Mouse (Mus musculus) intestine, embryonic 14.5 days (tissue): ENCODE data around the gene Fntb. TPM values are rescaled to one million over a fixed set of nuclear protein-coding genes. Genes with fewer than 3 reads are reported as not detected.

Source experiments
- ATAC-seq: fragments of 200-750 bp; cut with Nextera tagmentation; replicated peaks from 2 replicates; pipeline ENCODE4 v1.8.0; 2017; ENCODE audit warnings: low read depth, moderate number of reproducible peaks, moderate TSS enrichment, moderate library complexity; ENCODE audit not compliant: low FRiP score, low TSS enrichment
- DNase-seq: peaks from one replicate; pipeline ENCODE4 v3.0.0-alpha.2; 2018; ENCODE audit warnings: low spot score
- H3K27ac ChIP-seq: fragments of 300-500 bp; sonication (generic); 2 replicates; pipeline ENCODE4 v1.5.1; 2014; ENCODE audit warnings: low read depth, mild to moderate bottlenecking, control low read depth
- H3K27me3 ChIP-seq: fragments of 300-500 bp; sonication (generic); replicated peaks from 2 replicates; pipeline ENCODE4 v1.6.1; 2014; ENCODE audit warnings: low read length, control low read depth; ENCODE audit not compliant: control insufficient read depth, insufficient read depth
- H3K36me3 ChIP-seq: fragments of 300-500 bp; sonication (generic); 2 replicates; pipeline ENCODE4 v1.6.1; 2014; ENCODE audit warnings: low read length, control low read depth; ENCODE audit not compliant: control insufficient read depth, insufficient read depth
- H3K4me1 ChIP-seq: fragments of 300-500 bp; sonication (generic); replicated peaks from 2 replicates; pipeline ENCODE4 v1.6.1; 2014; ENCODE audit warnings: low read length, control low read depth, mixed read lengths; ENCODE audit not compliant: control insufficient read depth, insufficient read depth
- H3K4me2 ChIP-seq: fragments of 300-500 bp; sonication (generic); 2 replicates; pipeline ENCODE4 v1.6.1; 2014; ENCODE audit warnings: low read length
- H3K4me3 ChIP-seq: fragments of 300-500 bp; sonication (generic); 2 replicates; pipeline ENCODE4 v1.5.1; 2014; ENCODE audit warnings: low read depth, low read length, control low read depth, mixed read lengths
- H3K9ac ChIP-seq: fragments of 300-500 bp; sonication (generic); 2 replicates; pipeline ENCODE4 v1.6.1; 2014; ENCODE audit warnings: mild to moderate bottlenecking, low read length
- H3K9me3 ChIP-seq: fragments of 300-500 bp; sonication (generic); 2 replicates; pipeline ENCODE4 v1.6.1; 2016; ENCODE audit warnings: low read length, control low read depth; ENCODE audit not compliant: control insufficient read depth
- WGBS: fragments of 180-500 bp; shearing (Covaris S2); extraction: QIAGEN DNeasy Blood & Tissue Kit; methylation state at CpG from one replicate; pipeline ENCODE4 v1.1.7; 2014; 5-methylcytosine and 5-hydroxymethylcytosine counted together
- polyA plus RNA-seq: library from polyadenylated mRNA; unstranded; fragments of >200 nt; fragmentation: Nextera tagmentation; extraction: Ambion mirVana; gene quantifications from 2 replicates; pipeline ENCODE4 v1.2.1, GENCODE M21; 2014

Gene Fntb
- polyA plus RNA-seq, 1 experiment from 2014 or later: 39.3 TPM

DNA sequence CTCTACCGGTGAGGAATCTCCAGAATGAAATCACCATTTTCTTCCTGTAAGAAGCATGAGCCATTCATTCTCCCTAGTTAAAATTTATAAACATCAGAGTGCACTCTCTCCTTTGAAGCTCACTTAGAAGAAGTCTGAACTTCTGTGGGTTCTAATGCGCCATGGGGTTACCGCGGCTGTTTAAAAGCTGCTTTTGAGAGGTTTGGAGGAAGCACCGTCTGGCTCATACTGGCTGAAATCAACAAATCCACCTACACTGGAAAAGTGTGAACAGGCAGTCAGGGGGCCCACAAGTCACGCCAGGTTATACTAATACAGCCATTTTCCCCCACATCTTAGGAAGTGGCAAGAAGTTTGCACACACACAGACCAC lies 167.3 kb downstream of the Fntb start:
- ATAC-seq (no peak), DNase-seq (no peak)
- Histone ChIP-seq H3K27ac (no peak overlapping the region), H3K36me3 (peaks cover 31% of the 10 kb centered on the region), H3K4me3 (no peak overlapping the region), H3K4me2 (no peak overlapping the region), H3K27me3 (no peaks in the 10 kb centered on the region), H3K9ac (no peak overlapping the region), H3K4me1 (no peaks in the 10 kb centered on the region), H3K9me3 (no peaks in the 10 kb centered on the region)
- 54% methylated on average over 6 of the region's 6 CpGs for WGBS

DNA sequence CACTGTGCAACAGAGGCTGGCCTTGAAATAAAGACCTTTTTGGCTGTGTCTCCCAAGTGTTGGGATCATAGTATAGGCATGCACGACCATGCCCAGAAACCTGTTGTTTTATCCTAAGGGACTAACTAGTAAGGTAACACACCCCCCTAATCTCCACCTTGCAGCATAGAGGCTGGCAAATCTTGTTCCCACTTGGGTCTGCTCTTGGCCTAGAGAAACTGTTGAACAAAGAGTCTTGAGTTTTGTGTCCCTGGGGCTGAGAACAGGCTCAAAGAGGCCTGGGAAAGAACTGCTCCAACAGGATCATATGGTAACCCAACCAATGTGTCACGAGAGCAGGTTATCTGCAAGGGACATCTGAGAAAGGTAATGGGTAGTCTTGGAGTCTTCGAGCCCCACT lies 169.0 kb downstream of the Fntb start:
- DNase-seq (no peak), ATAC-seq (no peak)
- peaks cover 49% of the 10 kb centered on the region for H3K36me3 ChIP-seq
- no peak overlapping the region for H3K27ac ChIP-seq
- no peaks in the 10 kb centered on the region for H3K4me1 ChIP-seq
- no peak overlapping the region for H3K9ac ChIP-seq
- no peaks in the 10 kb centered on the region for H3K27me3 ChIP-seq
- no peaks in the 10 kb centered on the region for H3K9me3 ChIP-seq
- WGBS: 91% methylated on average over 3 of the region's 3 CpGs
- no peak overlapping the region for H3K4me2 ChIP-seq
- H3K4me3 ChIP-seq: no peak overlapping the region

DNA sequence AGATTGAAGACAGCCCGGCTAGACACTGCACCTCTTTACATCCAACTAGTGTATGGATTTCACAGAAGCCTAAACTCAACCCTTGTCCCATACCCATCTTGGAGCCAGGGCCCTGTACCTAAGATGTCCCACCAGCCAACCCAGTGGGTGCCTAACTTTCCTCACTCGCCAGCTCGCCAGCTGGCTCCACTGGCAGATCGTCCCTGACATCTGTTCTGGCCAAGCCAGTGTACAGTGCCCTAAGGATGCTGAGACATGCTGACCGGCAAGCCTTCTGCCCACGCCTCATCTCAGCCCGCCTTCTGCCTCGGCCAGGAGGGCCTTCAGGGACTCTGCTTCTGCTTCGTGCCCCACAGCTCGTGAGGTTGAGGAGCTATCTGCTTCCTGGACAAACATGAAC lies 170.8 kb downstream of the Fntb start:
- no peak for ATAC-seq
- no peaks in the 10 kb centered on the region for H3K27me3 ChIP-seq
- H3K4me3 ChIP-seq: no peak overlapping the region
- peaks cover 66% of the 10 kb centered on the region for H3K36me3 ChIP-seq
- no peak for DNase-seq
- H3K9me3 ChIP-seq: no peaks in the 10 kb centered on the region
- H3K9ac ChIP-seq: no peak overlapping the region
- H3K27ac ChIP-seq: no peak overlapping the region
- 90% methylated on average over 10 of the region's 10 CpGs for WGBS
- no peaks in the 10 kb centered on the region for H3K4me1 ChIP-seq
- no peak overlapping the region for H3K4me2 ChIP-seq

DNA sequence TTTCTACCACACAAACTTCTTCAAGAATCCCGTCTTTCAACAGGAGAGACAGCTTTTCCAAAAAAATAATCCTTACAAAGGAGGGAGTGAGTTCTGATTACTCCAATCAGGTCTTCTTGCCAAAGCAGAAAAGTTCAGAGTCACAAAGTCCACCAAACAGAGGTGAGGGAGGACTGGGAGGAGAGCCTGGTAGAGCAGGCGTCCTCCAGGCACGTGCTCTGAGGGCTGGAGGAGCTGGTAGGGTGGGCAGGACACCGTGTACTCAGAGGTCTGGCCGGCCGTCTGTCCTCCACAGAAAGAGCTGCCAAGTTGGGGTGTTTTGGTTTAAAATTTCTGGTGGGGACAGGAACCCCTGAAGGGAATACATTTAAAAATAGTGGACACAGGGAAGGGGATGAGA lies 172.6 kb downstream of the Fntb start:
- Histone ChIP-seq H3K9me3 (no peaks in the 10 kb centered on the region), H3K27ac (no peak overlapping the region), H3K4me1 (no peaks in the 10 kb centered on the region), H3K4me2 (no peak overlapping the region), H3K36me3 (peaks cover 84% of the 10 kb centered on the region), H3K27me3 (no peaks in the 10 kb centered on the region), H3K9ac (no peak overlapping the region), H3K4me3 (no peak overlapping the region)
- DNase-seq: no peak
- no peak for ATAC-seq
- 93% methylated on average over 6 of the region's 6 CpGs for WGBS

DNA sequence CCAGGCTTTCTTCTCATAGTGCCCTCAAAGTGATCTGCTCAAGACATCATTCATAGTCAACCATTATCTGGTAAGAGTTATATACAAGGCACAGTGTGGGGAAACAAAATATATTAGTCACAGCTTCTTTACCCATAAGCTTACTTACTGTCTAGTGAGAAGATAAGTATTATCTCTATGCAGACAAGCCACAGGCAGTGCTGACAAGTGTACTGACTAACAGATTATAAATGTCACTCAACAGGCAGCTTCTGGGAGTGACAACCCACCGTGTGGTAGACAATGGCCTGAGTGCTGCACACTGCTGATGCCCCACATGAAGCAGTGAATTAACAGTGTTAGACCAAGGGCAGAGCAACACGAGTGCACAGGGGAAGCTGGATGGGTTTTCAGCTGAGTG lies 176.1 kb downstream of the Fntb start:
- no peaks in the 10 kb centered on the region for H3K9me3 ChIP-seq
- ATAC-seq: no peak
- H3K9ac ChIP-seq: no peak overlapping the region
- no peak overlapping the region for H3K4me2 ChIP-seq
- no peaks in the 10 kb centered on the region for H3K4me1 ChIP-seq
- peaks cover 96% of the 10 kb centered on the region for H3K36me3 ChIP-seq
- no peak overlapping the region for H3K27ac ChIP-seq
- 69% methylated on average over 2 of the region's 2 CpGs for WGBS
- no peaks in the 10 kb centered on the region for H3K27me3 ChIP-seq
- no peak overlapping the region for H3K4me3 ChIP-seq
- DNase-seq: no peak

DNA sequence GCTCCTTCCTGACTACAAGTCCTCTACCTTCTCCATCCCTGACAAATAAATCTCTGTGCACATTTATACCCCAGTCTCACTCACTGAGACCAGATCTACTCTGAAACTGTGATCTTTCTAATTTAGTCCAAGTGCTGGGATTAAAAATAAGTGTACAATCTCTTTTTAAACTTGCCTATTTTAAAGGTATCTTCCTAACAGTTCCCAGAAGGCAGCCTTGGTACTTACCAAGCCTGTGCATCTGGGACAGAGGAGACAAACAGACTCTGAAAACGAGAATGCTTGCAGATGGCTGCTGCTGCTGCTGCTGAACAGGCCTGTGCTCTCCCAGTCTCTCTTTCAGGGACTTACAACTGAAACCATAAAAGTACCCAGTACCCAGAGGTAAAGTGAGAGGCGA lies 177.1 kb downstream of the Fntb start:
- Histone ChIP-seq H3K4me1 (no peaks in the 10 kb centered on the region), H3K27me3 (no peaks in the 10 kb centered on the region), H3K4me3 (no peak overlapping the region), H3K4me2 (no peak overlapping the region), H3K36me3 (peaks cover 96% of the 10 kb centered on the region), H3K9me3 (no peaks in the 10 kb centered on the region), H3K9ac (no peak overlapping the region), H3K27ac (no peak overlapping the region)
- 79% methylated on average over 2 of the region's 2 CpGs for WGBS
- ATAC-seq (no peak), DNase-seq (no peak)

DNA sequence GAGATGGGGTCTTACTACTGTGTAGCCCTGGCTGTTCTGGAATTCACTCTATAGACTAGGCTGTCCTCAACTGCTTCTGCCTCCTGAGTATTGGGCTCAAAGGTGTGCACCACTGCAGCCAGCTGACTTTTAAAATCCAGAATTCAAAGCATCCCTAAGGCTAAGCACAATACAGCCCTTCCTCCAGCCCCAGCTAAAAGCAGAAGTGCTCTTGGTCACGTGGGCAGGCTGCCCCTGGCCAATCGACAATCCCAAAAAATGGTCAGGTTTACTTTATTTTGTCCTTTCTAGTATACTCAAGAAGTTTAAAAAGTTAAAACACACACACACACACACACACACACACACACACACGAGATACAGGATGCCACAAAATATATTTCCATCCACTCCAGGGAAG lies 177.7 kb downstream of the Fntb start:
- Histone ChIP-seq H3K27ac (no peak overlapping the region), H3K4me3 (no peak overlapping the region), H3K4me1 (no peaks in the 10 kb centered on the region), H3K4me2 (no peak overlapping the region), H3K9me3 (no peaks in the 10 kb centered on the region), H3K36me3 (peaks cover 96% of the 10 kb centered on the region), H3K27me3 (no peaks in the 10 kb centered on the region), H3K9ac (no peak overlapping the region)
- DNase-seq (no peak), ATAC-seq (no peak)
- WGBS: 77% methylated on average over 3 of the region's 3 CpGs

DNA sequence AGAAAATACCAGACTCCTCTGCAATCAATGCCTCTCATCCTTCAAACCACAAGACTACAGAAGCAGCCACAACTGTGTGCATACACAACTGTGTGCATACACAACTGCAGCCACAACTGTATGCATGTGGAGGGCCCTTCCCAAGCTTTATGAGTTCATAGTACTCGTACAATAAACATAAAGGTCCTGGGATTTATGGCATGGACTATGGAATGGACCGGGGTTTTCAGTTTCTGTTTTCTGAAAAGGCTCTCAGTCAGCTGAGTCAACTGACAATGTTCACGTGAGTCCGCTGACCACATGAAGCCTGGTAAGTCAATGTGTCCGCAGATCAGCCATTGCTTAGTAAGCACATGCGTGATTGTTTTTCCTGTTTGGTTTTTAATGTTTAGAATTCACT lies 178.1 kb downstream of the Fntb start:
- Histone ChIP-seq H3K4me3 (no peak overlapping the region), H3K4me2 (no peak overlapping the region), H3K36me3 (peaks cover 96% of the 10 kb centered on the region), H3K9ac (no peak overlapping the region), H3K4me1 (no peaks in the 10 kb centered on the region), H3K27ac (no peak overlapping the region), H3K27me3 (no peaks in the 10 kb centered on the region), H3K9me3 (no peaks in the 10 kb centered on the region)
- WGBS: 75% methylated on average over 6 of the region's 6 CpGs
- no peak for DNase-seq
- no peak for ATAC-seq

DNA sequence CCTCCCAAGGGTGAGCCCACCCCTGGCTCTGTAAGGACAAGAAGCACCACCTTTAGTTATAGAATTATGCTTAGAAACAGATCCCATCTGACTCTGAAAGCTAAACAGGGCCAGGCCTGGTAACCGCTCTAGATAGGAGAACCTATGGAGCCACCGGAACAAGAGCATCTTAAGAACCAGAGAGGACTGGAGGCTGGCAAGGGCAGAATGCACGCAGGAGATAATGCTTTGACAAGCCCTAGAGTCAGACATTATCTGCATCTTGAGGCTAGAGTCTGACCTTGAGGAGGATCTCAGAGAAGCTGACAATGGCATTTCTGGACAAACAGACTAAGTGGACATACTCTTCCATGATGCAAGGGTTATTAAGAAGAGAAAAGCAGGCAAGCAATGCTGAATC lies 182.1 kb downstream of the Fntb start:
- no peaks in the 10 kb centered on the region for H3K27me3 ChIP-seq
- ATAC-seq (no peak), DNase-seq (no peak)
- WGBS: 96% methylated on average over 3 of the region's 3 CpGs
- H3K9me3 ChIP-seq: no peaks in the 10 kb centered on the region
- no peak overlapping the region for H3K9ac ChIP-seq
- H3K4me1 ChIP-seq: no peaks in the 10 kb centered on the region
- peaks cover 97% of the 10 kb centered on the region for H3K36me3 ChIP-seq
- no peak overlapping the region for H3K27ac ChIP-seq
- no peak overlapping the region for H3K4me3 ChIP-seq
- H3K4me2 ChIP-seq: no peak overlapping the region
